Mouse (Mus musculus): ENCODE measurements around the gene Cbr2.

- TF ChIP-seq GATA1 (IDR thresholded peaks at IDR 0.05; ENCODE audit: low read length) (no peak), TAL1 (IDR thresholded peaks at IDR 0.05; ENCODE audit: low read length) (no peak)
Observed at GRCm38 (mm10) chr11:120779876-120780275, 48.0 kb upstream of the Cbr2 start.

All from erythroblast, embryonic 14.5 days (primary cell).